Mouse (Mus musculus) layer of hippocampus, postnatal 10 days (tissue): Measurements from ENCODE around the gene Galntl6. TPM values are rescaled to one million over a fixed set of nuclear protein-coding genes. Genes with fewer than 3 reads are reported as not detected.
A peak's percentile ranks its signal among the peaks of the same experiment; 100 is the strongest.

ENCODE experiments used
- DNase-seq, 2 experiments: peaks; one replicate each; pipeline ENCODE4 v3.0.0; 2021; ENCODE audit warnings: low spot score in 2 of 2
- total RNA-seq, 2 experiments: library from RNA; stranded (reverse); gene quantifications; 2 replicates each; pipeline ENCODE4 v1.2.3; 2021

The Galntl6 gene
- total RNA-seq, 2 experiments from 2014 or later: 72.0 to 74.2 TPM

DNA sequence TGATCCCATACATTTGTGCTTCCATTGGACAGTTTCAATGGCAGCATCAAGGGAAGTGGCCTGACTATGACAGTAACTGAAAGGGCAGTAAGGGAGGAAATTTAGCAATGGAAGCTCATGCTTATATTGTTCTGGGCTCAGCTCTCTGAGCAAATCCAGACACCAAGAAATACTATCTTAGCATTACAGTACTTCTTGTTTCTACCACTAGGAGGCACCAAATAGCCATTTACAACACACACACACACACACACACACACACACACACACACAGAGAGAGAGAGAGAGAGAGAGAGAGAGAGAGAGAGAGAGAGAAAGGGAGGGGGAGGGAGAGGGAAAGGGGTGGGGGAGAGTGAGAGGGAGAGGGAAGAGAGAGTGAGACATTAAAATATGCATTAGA is 1023.6 kb downstream of the Galntl6 start:
- no peak for DNase-seq

DNA sequence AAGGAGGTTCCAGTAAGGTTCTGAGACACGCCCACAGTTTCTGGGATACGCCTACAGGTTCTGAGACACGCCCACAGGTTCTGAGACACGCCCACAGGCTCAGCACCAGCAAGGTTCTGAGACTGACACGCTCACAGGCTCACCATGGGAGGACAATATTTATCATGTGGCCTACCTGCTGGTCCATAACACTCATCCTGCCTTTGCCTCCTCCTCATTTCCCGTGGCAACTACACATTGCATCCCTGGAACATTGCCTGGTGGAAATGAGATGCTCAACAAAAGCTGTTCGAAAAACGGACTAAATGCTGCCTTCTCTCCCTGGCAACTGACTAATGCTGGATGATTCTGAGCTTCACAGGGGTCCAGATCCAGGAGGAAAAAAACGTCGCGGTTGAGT is 1033.0 kb downstream of the Galntl6 start:
- DNase-seq: peak; percentile 32 to 55

GRCm38 (mm10) chr8:57849074-57849473 is 1063.4 kb downstream of the Galntl6 start:
- no peak for DNase-seq

DNA sequence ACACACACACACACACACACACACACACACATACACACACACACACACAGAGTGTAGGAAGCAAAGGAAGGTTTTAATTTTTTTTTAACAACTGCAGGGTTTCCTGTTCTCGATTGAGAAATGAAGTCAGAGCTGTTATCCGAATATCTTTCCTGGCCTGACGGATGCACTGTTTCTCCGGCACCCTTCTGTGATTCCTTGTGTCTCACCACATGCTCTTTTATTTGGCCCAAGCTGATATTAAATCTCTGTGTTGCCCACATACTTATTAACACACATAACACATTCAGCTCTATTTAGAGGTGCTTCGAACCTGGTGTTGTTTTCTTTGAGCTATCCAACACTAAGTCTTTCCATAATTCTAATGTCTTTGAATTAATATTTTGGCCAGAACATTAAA is 1069.0 kb downstream of the Galntl6 start:
- DNase-seq: no peak

DNA sequence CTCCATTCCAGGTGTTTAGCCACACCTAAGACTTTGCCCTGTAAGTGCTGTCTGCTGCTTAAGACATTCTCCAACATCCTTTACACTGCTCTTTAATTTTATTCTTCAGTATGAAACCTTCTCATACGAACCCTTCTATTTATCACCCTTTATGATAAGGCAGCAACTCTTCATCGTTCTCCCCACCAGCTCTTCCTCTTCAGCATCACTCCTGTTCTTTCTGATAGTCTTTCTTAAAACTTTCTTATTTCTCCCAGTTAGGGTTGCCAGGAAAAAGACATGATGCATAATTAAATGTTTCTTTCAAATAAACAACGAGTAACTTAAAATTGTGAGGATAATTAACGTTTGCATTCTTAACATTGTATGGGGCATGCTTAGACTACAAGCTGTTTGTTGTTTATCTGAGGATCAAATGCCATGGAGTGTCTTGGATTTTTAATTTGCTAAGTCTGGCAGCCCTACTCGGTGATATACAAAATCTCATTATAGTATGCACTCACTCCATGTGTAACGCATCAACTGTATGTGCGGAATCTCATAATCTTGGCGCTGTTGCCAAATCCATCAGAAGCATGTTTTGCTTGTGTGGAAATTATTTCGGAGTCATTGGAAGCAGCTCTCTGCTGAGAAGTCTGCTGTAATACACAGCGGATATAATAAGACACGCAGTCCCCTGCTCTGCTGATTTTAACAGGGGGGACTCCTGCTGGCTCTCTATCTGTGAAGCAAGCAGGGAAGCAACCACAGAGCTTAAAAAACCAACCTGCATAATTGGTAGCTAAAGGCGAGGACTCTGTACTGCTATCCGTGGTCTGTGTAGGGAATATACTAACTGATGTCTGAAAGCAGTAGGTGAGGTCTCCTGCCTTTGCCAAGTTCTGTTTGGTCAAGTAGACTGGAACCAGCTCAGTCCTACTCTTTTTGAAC is 1069.7 kb downstream of the Galntl6 start:
- DNase-seq: peak; percentile 14 to 21

- peak in 1 of 2 experiments; percentile 26 for DNase-seq
These were observed 1071.0 kb downstream of the Galntl6 start for GRCm38 (mm10) chr8:57841446-57841845.

DNA sequence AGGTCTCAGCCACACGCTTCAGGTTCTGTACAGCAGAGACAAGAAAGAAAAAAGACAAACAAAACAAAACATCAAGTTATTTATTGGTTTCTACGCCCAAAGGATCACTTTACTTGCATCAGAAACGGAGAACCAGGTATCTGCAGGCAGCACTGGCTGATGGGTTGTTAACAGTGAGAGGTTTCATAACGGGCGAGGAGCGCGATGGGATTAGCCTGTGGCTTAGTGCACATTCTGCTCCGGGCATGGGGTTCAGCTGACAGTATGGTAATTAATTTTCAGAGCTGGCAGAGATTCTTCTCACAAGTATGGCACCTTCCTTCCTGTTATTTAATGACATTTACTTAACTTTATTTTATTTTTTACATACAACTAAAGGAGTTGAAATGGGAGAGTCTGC is 1075.1 kb downstream of the Galntl6 start:
- no peak for DNase-seq

DNA sequence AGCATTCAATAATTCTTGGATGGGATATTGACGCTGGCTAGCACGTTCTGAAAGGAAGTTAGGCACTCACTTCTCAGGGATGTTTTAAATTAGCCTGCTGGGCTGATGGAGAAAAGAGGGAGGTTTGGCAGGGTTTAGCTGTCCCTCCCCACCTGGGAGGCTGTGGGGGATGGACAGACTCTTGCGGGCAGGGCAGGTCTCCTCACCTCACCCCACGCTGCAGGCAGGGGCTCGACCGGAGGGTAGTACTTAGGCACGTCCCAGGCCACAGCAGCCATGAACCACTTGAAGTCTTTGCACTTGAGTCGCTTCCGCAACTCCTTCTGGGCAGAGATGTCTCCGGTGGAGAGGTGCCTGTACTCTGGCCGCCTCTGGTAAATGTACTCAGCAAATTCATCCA is 1075.5 kb downstream of the Galntl6 start:
- no peak for DNase-seq

GRCm38 (mm10) chr8:57836201-57836883 is 1076.1 kb downstream of the Galntl6 start:
- no peak for DNase-seq

GRCm38 (mm10) chr8:57823151-57823550 is 1089.3 kb downstream of the Galntl6 start:
- no peak for DNase-seq

GRCm38 (mm10) chr8:57816034-57816433 is 1096.4 kb downstream of the Galntl6 start:
- no peak for DNase-seq

- no peak for DNase-seq
These were observed 1105.4 kb downstream of the Galntl6 start for GRCm38 (mm10) chr8:57807060-57807459.

- no peak for DNase-seq
These were observed 1107.3 kb downstream of the Galntl6 start for GRCm38 (mm10) chr8:57805094-57805493.

GRCm38 (mm10) chr8:57803821-57804220 is 1108.6 kb downstream of the Galntl6 start:
- DNase-seq: no peak

GRCm38 (mm10) chr8:57801197-57801596 is 1111.2 kb downstream of the Galntl6 start:
- no peak for DNase-seq

- DNase-seq: peak; percentile 62 to 78
These were observed 1112.1 kb downstream of the Galntl6 start for GRCm38 (mm10) chr8:57800327-57800726.

- peak; percentile 32 to 41 for DNase-seq
These were observed 1112.6 kb downstream of the Galntl6 start for GRCm38 (mm10) chr8:57799797-57800204.

DNA sequence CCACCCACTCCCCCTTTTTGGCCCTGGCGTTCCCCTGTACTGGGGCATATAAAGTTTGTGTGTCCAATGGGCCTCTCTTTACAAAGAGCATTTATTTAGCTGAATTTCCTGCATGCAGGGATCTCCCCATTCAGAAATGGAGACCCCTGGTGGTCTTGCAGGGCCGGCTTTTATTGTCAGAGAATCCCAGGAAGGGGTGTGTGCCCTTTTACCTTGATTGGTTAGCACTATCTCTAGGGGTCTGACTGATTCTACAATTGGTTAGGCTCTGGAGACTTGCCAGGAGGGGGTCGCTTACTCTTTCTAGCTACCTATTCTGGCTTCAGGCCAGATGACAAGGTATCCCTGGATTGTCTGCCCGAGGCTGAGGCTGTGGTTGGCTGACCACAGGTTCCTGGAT is 1119.0 kb downstream of the Galntl6 start:
- DNase-seq: no peak

- DNase-seq: no peak
These were observed 1120.2 kb downstream of the Galntl6 start for GRCm38 (mm10) chr8:57792246-57792645.

DNA sequence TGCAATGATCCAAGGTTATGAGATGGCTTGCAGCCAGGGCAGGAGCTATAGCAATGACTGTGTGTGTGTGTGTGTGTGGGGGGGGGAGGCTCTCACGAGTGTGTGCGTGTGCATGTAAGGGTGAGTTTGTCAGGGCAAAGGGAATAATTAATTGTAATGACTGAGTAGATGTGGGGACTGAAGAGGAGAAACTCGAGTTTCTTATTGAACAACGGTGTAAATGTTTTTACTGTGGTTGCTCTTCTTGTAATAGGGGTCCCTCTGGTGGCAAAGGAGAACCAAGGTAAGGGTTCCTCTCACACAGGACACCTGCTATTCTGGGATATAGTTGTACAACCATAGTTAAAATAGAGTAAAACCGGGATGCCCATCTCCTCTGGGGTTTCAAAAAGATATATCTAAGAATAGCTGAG is 1121.1 kb downstream of the Galntl6 start:
- peak in 1 of 2 experiments; percentile 17 for DNase-seq

- DNase-seq: no peak
These were observed 1132.9 kb downstream of the Galntl6 start for GRCm38 (mm10) chr8:57779551-57779950.

GRCm38 (mm10) chr8:57777988-57778721 is 1134.3 kb downstream of the Galntl6 start:
- no peak for DNase-seq
